Mouse (Mus musculus): ENCODE measurements around the gene Cep44.

Cep44 gene

DNA sequence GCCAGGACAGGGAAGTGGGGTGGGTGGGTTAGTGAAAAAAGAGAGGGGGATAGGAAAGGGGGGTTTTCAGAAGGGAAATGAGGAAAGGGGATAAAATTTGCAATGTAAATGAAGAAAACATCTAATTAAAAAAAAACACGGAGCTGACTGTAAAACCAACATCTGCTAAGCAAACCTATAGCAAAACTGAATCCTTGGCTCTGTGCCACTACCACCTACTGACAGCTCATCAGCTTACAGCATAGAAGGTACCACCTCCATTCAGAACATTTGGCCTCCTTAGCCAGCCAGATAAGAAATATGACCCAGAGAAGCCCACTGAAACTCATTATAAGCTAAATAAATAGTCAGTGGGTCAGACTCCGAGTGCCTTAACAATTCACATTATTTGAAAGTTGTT, 61.4 kb downstream of the Cep44 start:
- in situ Hi-C loops (cut with MboI; ENCODE audit: low sequenced_read_pairs), result loop anchor here (25.0 kb wide), 2 partner anchors 427 to 1977 kb away; no protein-coding TSS in a partner anchor

- in situ Hi-C loops (cut with MboI; ENCODE audit: low sequenced_read_pairs), result loop anchor here (25.0 kb wide), 2 partner anchors 424 to 1974 kb away; no protein-coding TSS in a partner anchor
Observed at GRCm38 (mm10) chr8:56486006-56486405, 64.8 kb downstream of the Cep44 start.
